Comparison of ENCODE assay signal across 33 mouse cellular contexts in genomic region chr9:117085706-117086105, GRCm38 (mm10).
"Had no signal": no experiment of that assay in that cellular context is flagged by ENCODE, and none has a peak within 500 bp of the region (broad histone marks: within the 10 kb centered on the region; RNA-seq: fewer than 3 reads in every experiment).

No protein-coding gene starts in this region.

- ATAC-seq: hindbrain, embryonic 16.5 days; hindbrain, postnatal 0 days; inflammation-experienced regulatory T-cells, adult 6 months; intestine, embryonic 15.5 days; intestine, embryonic 16.5 days; intestine, postnatal 0 days had no signal

- H3K9ac ChIP-seq: heart, embryonic 13.5 days; heart, embryonic 15.5 days; hindbrain, embryonic 12.5 days; hindbrain, embryonic 13.5 days; hindbrain, embryonic 14.5 days; hindbrain, embryonic 15.5 days; intestine, embryonic 15.5 days; kidney, embryonic 15.5 days had no signal

- H3K36me3 ChIP-seq: heart, embryonic 15.5 days; hindbrain, embryonic 10.5 days; hindbrain, embryonic 12.5 days; hindbrain, embryonic 13.5 days; hindbrain, embryonic 15.5 days; intestine, embryonic 15.5 days had no signal

- H3K27me3 ChIP-seq: heart, embryonic 13.5 days; heart, embryonic 15.5 days; hindbrain, embryonic 12.5 days; hindbrain, embryonic 13.5 days; hindbrain, embryonic 15.5 days; intestine, embryonic 15.5 days; kidney, embryonic 15.5 days had no signal

- DNase-seq: heart, postnatal 14 days; heart, postnatal 36 days; heart, postnatal 4 days; kidney, adult 11 months; kidney, adult 18-20 months; kidney, adult 2 months; kidney, adult 8-10 months; kidney, adult 9 months; kidney, postnatal 10 days; kidney, postnatal 14 days; kidney, postnatal 25 days; kidney, postnatal 36 days; kidney, postnatal 4 days; layer of hippocampus, adult 9-11 months; layer of hippocampus, postnatal 36 days had no signal

- H3K4me3 ChIP-seq: heart, embryonic 13.5 days; heart, embryonic 15.5 days; hindbrain, embryonic 10.5 days; hindbrain, embryonic 12.5 days; hindbrain, embryonic 13.5 days; hindbrain, embryonic 15.5 days; intestine, embryonic 15.5 days; kidney, embryonic 15.5 days; layer of hippocampus, adult 2 months; left cerebral cortex, adult 2 months had no signal

- H3K9me3 ChIP-seq: heart, embryonic 13.5 days; heart, embryonic 15.5 days; hindbrain, embryonic 10.5 days; hindbrain, embryonic 12.5 days; hindbrain, embryonic 13.5 days; hindbrain, embryonic 15.5 days; intestine, embryonic 15.5 days; kidney, embryonic 15.5 days had no signal

- H3K4me2 ChIP-seq: heart, embryonic 11.5 days; heart, embryonic 13.5 days; heart, embryonic 15.5 days; hindbrain, embryonic 12.5 days; hindbrain, embryonic 13.5 days; hindbrain, embryonic 14.5 days; hindbrain, embryonic 15.5 days; intestine, embryonic 15.5 days; kidney, embryonic 15.5 days had no signal

- H3K4me1 ChIP-seq: heart, embryonic 13.5 days; heart, embryonic 15.5 days; hindbrain, embryonic 10.5 days; intestine, embryonic 15.5 days had no signal

- H3K27ac ChIP-seq: heart, embryonic 13.5 days; heart, embryonic 15.5 days; hindbrain, embryonic 10.5 days; hindbrain, embryonic 12.5 days; hindbrain, embryonic 13.5 days; hindbrain, embryonic 14.5 days; hindbrain, embryonic 15.5 days; hindbrain, postnatal 0 days; intestine, embryonic 15.5 days; kidney, embryonic 15.5 days; kidney, postnatal 0 days; layer of hippocampus, adult 2 months; left cerebral cortex, adult 2 months had no signal
